Mouse (Mus musculus): ENCODE data around the gene Spice1.
A peak's percentile ranks its signal among the peaks of the same experiment; 100 is the strongest.

The Spice1 gene

DNA sequence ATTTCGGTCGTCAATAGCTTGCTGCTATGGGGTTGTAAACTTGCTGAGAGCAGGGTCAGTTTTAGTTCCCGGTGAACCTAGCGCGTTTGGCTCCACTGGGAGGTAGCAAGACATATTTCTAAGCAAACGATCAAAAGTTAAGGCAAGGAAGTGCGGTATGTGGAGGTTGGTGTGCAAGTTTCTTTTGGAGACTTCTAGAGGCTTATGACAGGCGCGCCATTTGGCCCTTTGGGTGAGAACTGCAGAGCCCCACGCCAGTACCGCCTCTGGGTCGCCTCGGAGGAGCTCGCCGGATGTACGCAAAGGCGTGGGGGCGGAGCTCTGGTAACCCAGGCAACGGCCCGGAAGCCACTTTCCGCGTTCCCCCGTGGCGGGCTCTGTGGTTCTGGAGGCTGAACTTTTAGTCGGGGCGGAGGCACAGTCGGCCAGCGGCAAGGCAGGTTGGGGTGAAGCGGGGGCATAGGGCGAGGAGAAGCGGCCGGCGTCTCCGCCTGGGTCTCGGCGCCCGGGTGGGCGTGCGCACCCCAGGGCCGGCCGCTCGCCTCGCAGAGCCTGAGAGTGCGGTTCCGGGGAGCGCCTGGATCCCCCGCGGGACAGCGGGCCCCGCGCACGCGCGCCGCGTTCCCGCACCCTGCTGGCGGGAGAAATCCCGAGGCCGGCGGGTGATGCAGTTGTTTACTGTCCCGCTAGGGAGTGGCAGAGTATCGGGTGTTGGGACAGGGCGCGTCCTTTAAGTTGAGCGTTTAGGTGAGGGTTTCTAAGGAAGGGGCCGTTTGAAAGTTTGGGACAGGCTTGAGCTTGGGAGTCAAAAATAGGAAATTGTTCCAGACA lies at the start of gene Spice1:
Spice1 (plus strand) TSS at position 51 of the 831 bp plus-strand sequence.
- peak; percentile 95 for DNase-seq (ENCODE audit: low read depth, low spot score)

DNA sequence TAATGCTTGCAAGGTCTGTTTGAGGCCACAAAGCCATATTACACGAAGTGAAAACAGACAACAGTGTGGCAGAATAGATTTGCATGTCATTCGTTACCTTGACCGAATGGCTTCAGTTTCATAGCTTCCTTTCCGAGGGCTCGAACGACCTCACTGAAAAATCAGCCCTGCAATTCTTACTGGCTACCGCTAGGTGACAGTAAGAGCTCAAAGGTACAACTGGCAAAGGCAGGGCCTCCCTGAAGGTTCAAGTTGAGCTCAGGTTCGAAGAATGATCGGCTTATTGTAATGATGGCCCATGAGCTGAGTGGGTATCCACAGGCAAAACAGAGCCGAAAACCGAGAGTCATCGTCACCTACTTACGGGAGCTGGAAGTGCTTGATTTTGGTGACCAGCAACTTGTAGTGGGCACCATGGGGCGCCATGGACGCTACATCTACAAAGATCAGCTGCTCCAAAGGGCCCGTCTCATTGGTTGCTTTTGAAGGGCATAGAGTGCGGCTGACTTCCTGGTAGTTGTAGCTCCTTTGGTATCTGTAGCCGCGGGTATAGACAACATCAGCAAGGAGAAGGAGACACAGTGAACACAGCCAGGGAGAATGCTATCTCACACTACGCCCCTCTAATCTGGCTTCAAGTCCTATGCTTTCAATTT lies 47.4 kb upstream of the Spice1 start:
- DNase-seq (ENCODE audit: low read depth, low spot score) = no peak

- DNase-seq (ENCODE audit: low read depth, low spot score) = no peak
Measured at GRCm38 (mm10) chr16:44302126-44302892, 44.6 kb upstream of the Spice1 start.

DNA sequence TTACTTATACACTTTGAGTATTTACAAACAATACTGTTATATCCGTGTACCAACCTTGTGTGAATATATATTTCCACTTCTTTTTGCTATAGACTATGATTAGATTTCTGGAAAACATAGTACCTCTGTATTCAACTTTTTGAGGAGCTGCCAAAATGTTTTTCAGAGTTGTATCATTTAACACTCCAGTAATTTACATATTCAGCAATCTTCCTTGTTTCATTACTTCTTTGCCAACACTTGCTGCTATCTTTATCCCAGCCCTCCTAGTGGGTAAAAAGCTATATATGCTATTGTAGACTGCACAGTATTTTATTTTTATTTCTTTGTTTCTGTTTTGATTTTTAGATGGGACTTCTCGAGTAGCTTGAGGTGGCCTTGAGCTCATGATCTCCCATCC lies 43.1 kb upstream of the Spice1 start:
- peak; percentile 39 for DNase-seq (ENCODE audit: low read depth, low spot score)

DNA sequence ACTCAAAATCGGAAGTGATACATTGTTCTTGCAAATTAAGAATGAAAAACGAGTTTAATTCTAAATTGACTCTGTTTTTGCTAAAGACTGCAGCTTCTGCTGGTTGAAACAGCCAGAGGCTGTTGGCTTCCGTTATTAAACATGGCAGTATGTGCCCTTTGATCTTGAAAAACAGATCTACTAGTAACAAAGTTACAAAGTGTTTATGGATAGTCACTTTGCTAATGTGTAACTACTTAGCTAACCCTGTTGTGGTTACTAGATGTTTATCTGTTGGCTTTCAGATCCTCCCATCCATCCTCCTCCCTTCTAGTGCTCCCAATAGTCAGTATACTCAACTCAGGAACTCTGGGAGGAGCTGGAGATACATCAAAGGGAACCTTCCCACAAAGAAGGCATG lies 41.3 kb upstream of the Spice1 start:
- no peak for DNase-seq (ENCODE audit: low read depth, low spot score)

DNA sequence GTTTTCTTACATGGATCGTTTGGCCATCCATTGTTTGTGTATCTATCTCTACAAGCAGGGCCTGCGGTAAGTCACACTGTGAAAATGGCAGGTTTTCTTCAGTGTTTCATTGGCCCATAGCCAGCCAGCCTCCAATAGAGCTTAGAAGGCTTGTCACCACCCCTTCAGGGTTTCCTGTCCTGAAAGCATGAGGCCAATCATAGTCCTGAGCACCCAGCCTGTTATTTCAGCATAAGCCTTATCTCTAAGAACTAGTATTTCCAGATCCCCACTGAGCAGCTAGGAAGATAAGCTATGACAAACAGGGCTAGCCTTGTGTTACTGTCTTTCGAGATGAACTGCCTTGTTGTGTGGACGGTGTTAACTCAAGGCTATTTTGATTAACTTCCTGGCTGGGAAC lies 33.5 kb upstream of the Spice1 start:
- DNase-seq (ENCODE audit: low read depth, low spot score) = no peak

- DNase-seq (ENCODE audit: low read depth, low spot score) = no peak
Measured at GRCm38 (mm10) chr16:44316350-44316749, 30.6 kb upstream of the Spice1 start.

DNA sequence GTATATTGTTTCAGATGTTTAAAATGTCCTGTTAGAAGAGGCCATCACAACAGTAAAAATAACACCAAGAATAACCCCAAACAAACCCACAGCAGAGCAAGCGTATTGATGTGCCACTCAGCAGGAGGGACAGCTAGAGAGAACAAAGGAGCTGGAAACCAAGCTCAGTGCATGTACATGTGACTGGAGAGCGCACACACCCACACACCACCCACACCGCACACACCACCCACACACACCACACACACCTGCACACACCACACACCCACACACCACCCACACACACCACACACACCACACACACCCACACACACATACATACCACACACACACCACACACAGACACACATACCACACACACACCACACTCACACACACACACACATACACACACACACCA lies 26.7 kb upstream of the Spice1 start:
- DNase-seq (ENCODE audit: low read depth, low spot score) = no peak

DNA sequence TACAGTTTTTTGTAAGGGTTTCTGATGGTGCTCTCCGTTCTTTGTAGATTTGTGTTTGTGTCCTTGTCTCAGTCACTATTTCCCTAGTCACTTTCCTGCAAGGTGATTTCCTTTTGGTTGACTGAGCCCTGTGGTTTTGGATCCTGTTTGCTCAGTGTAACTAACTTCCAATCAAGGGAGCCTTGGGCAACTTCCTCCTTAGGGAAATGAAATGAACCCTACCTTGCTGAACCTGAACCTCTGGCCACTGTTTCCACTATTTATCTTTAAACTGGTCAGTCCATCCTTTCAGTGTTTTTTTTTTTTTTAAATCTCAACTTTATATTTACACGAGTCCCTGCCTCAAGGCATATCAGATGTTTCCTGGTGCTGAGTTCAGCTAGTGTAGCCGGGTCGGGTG lies 18.3 kb upstream of the Spice1 start:
- DNase-seq (ENCODE audit: low read depth, low spot score) = no peak

DNA sequence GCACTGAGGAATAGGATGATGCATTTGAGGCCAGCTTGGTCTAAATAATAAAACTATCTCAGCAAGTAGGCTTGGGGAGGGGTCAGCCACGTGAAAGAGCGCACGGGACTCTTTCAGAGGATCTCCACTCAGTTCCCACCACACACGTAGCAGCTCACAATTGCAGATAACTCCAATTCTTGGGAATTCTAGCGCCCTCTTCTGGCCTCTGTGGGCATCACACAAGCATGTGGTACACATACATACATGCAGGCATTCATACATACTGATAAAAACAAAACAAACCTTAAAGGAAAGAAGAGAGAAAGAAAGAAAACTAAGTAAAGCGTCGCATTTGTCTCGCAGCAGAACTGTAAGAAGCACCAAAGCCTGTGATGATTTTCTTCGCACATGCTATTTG lies 16.3 kb upstream of the Spice1 start:
- DNase-seq (ENCODE audit: low read depth, low spot score) = peak; percentile 33

- DNase-seq (ENCODE audit: low read depth, low spot score) = peak; percentile 83
Measured at GRCm38 (mm10) chr16:44331154-44331553, 15.8 kb upstream of the Spice1 start.

DNA sequence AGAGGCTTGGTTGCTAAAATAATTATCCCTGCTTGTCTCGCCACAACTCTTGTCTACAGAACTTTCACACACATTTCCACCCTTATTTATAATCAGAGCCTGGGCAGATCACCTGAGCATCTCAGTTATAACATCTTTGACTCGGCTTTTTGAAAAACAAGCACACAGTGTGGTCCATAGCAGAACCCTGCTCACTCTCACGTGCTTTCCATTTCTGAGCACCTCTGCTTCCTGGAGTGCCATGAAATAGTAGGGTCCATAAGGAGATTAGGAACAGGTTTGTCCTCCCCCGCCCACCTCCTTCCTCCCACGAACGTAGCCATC lies 15.3 kb upstream of the Spice1 start:
- no peak for DNase-seq (ENCODE audit: low read depth, low spot score)

DNA sequence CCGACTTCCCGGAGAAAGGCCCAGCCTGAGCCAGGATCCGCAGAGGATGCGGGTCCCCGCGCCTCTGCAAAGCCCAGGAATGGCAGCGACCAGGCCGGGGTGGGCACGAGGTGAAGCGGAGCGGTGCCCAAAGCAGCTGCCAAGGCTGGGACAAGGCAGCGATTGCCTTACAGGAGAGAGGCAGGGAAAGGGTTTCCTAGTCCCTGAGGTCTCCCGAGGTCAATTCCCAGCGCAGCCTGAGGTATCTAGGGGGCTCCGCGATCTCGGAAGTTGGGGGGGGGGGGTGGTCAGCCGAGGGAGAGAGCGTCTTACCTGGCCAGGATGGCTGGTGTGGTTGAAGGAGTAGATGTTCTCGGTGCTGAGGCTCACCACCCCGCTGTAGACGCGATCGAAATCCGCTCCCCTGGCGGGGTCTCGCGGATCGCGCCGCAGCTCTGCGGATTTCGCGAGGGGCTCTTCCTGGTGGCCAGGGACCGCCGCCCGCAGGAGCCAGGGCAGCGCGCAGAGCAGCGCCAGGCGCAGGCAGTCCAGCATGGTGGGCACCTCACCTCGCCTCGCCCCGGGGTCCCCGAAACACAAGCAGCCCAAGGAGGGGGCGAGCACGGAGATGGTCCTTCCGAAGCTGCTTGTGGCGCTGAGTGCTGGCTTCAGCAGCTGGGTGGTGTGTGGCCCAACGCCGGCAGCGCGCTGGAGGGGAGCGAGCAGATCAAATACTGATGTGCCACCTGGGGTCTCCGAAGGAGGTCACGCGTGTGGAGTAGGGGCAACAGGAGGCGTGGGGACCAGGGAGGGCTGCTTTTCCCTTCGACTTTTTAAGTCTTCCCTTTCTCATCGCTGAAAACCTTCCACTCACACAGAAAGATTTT lies 14.7 kb upstream of the Spice1 start:
- DNase-seq (ENCODE audit: low read depth, low spot score) = peak; percentile 66

DNA sequence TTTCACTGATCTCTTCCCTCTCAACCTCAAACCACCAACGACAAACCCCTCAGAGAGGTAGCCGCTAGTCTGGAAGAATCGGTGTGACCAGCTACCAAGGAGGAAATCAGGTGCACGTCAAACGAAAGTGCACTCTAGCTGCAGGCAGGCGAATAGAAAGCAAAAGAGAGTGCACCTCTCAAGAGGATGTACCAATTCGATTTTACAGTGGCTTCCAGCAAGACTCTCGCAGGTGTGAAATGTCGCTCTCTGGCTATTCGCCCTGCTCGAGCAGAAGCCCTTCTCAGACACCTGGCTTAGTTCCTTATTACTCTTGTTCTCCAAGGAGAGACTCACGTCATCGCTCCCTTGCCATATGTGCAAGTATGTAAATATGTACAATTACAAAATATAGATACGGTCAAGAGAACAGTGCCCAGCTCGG lies 14.0 kb upstream of the Spice1 start, which contains the start of gene Sidt1:
Sidt1 (minus strand) TSS at position 336 of the 424 bp plus-strand sequence.
- peak; percentile 91 for DNase-seq (ENCODE audit: low read depth, low spot score)

DNA sequence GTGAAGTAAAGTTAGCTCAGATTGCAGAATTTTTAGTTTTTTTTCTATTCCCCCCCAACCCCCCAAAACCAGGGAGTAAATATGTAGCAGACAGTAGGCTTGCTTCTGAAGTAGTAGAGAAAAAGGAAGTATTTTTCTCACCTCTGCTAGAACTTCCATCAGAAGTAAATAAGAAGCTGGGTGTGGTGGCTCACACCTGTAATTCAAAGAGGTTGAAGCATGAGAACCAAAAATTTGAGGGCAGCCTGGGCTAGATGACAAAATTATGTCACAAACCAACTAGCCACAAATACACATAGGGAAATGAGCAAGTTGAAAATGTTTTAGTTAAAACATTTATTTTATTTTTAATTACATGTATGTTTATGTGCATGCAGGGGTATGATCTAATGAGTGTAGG lies 9.4 kb upstream of the Spice1 start:
- no peak for DNase-seq (ENCODE audit: low read depth, low spot score)

GRCm38 (mm10) chr16:44349801-44350397 lies 3.0 kb downstream of the Spice1 start:
- no peak for DNase-seq (ENCODE audit: low read depth, low spot score)

DNA sequence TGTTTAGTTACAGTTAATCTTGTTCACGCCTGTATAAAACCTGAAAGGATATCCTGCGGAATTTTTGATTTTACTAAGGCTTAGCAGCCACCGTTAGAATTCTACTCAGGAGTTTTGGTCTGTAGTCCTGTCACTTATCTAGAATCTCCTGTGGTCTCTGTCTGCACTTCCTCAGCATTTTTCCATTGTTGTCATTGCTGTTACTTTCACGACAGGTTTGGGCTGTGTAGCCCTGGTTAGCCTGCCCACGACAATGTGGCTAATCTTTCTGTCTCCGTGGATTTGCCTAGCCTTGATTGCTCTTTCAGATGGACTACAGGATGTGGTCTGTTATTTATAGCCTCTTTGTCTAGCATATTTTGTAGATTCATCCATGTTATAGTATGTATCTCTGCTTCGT lies 9.4 kb downstream of the Spice1 start:
- DNase-seq (ENCODE audit: low read depth, low spot score) = no peak

DNA sequence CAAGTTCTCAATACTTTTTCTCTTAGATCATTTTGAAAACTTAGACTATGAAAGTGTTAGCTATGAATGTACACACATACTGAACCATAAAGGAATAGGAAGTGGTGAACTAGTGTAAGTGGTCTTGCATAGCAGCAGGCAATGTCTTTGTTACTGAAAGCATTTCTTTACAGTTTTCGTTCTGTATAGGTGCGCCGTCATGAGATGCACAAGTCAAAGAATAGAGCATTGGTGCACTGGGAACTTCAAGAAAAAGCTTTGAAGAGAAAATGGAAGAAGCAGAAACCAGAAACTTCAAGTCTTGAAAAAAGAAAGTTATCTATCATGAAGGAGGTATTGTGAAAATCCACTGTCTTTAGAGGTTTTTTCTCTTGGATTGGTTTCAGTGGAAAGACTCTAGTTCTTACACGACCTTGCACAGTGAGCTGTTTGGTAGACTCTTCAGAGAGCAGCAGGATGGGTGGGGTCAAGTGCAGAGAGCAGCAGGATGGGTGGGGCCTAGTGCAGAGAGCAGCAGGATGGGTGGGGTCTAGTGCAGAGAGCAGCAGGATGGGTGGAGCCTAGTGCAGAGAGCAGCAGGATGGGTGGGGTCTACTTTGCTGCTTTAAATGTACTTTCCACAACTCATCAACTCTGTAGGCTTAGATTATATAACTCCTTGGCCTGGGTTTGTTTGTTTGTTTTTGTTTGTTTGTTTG lies 10.8 kb downstream of the Spice1 start:
- no peak for DNase-seq (ENCODE audit: low read depth, low spot score)

DNA sequence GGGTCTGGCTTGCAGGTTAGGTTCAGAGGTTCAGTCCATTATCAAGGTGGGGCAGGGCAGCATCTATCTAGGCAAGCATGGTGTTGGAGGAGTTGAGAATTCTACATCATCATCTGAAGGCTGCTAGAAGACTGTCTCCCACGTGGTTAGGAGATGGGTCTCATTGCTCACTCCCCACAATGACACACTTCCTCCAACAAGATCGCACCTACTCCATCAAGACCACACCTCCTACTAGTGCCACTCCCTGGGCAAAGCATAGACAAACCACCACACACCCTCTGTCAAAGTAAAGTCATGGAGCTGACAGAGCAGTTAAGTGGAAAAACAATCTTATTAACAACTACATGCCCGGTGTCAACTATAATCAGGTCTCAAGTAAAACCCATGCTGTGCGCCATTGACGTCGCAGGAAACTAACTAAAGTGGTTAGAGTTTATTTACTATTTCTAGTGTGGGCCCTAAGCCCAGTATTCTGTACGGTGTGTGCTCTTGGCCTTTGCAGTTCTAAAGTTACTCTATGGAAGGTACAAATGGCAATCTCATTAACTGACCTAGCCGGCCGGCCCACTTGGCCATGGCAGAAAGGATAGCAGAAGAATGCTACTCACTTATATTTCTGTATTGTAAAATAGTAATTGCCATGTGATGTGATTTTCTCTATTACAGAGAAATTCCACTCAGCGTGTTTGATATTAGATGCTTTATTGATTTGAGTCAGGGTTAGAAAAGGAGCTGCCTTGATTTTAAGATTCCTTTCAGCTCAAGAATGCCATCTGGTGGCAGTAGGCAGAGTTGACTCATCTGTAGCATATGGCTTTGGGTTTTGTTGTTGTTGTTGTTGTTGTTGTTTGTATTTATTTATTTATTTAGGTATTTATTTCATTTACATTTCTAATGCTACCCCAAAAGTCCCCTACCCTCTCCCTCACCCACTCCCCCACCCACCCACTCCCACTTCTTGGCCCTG lies 15.3 kb downstream of the Spice1 start:
- DNase-seq (ENCODE audit: low read depth, low spot score) = peak; percentile 79
